Mouse (Mus musculus): ENCODE measurements around the gene Qsox1. TPM values are rescaled to one million over a fixed set of nuclear protein-coding genes. Genes with fewer than 3 reads are reported as not detected.
A peak's percentile ranks its signal among the peaks of the same experiment; 100 is the strongest.

Gene Qsox1
- polyA plus RNA-seq, 1 experiment: 26.7 TPM

DNA sequence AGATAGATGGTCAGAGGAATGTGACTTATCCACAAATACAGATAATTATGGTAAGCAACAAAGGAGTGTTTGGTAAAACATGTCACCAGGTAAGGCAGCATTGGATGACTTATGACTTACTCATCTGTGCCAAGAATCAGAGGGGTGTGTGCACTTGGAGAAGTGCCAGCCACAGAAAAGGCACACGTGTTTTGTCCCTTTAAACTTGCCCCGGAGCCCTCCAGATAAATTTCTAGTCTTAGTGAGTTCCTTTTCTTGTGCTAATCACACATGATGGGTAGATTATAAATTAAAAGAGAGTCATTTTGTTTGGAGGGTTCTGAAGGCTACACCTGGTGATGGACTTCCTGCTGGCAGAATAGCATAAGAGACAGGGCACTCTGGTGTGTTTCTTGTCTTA, 3.5 kb upstream of the Qsox1 start:
- Histone ChIP-seq H3K27me3 (ENCODE audit: control insufficient read depth, insufficient read depth, low read length) (no peaks in the 10 kb centered on the region), H3K27ac (ENCODE audit: insufficient read depth, low read length) (no peak overlapping the region), H3K4me3 (ENCODE audit: extremely low read depth, insufficient read depth, insufficient read length) (no peak overlapping the region), H3K4me1 (ENCODE audit: control insufficient read depth, insufficient read depth, insufficient read length) (peaks cover 3% of the 10 kb centered on the region), H3K36me3 (ENCODE audit: control insufficient read depth, insufficient read depth, low read length) (no peaks in the 10 kb centered on the region)
- TF ChIP-seq POLR2A (IDR thresholded peaks at IDR 0.05; ENCODE audit: low read depth, low read length) (no peak), CTCF (IDR thresholded peaks at IDR 0.05; ENCODE audit: extremely low read depth, insufficient read depth, insufficient read length, insufficient replicate concordance) (no peak)
- WGBS: 73% methylated on average over 2 of the region's 2 CpGs
- no peak for DNase-seq (ENCODE audit: low read depth in 1 of 2, low spot score in 2 of 2)

DNA sequence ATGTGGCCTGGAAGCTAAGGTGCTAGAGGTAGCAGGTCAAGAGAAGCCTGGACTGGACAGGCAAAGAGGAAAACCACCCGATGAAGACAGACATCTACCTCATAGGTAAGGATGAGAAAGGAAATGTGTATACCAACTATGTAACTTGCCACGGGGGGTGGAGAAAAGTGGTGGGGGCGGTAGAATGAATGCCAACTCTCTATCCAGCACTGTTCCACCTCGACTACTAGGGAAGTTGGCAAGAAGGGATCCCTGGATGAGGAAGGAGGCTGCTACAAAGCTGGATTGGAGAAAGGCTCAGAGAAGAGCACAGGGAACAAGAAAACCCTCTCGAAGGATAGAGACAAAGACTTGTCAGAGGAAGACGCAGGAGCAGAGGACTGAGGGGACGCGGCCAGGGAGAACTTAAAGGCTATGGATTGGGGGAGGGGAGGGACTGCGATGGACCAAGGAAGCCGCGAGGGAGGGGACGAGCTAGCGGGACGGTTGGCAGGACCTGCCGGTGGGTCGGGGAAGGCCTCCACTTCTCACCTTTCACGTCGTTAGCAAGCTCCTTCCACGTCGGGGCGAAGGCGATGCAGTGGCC, 601 bp downstream of the Qsox1 start:
- WGBS: 3% methylated on average over 22 of the region's 22 CpGs
- Histone ChIP-seq H3K27me3 (ENCODE audit: control insufficient read depth, insufficient read depth, low read length) (no peaks in the 10 kb centered on the region), H3K27ac (ENCODE audit: insufficient read depth, low read length) (no peak overlapping the region), H3K4me1 (ENCODE audit: control insufficient read depth, insufficient read depth, insufficient read length) (peaks cover 3% of the 10 kb centered on the region), H3K4me3 (ENCODE audit: extremely low read depth, insufficient read depth, insufficient read length) (peak overlapping the region; percentile 71), H3K36me3 (ENCODE audit: control insufficient read depth, insufficient read depth, low read length) (no peaks in the 10 kb centered on the region)
- no peak for TF ChIP-seq CTCF (IDR thresholded peaks at IDR 0.05; ENCODE audit: extremely low read depth, insufficient read depth, insufficient read length, insufficient replicate concordance)
- TF ChIP-seq POLR2A (IDR thresholded peaks at IDR 0.05; ENCODE audit: low read depth, low read length): no peak
- DNase-seq (ENCODE audit: low read depth in 1 of 2, low spot score in 2 of 2): peak in 1 of 2 experiments; percentile 2

- no peaks in the 10 kb centered on the region for H3K36me3 ChIP-seq (ENCODE audit: control insufficient read depth, insufficient read depth, low read length)
- H3K4me3 ChIP-seq (ENCODE audit: extremely low read depth, insufficient read depth, insufficient read length): no peak overlapping the region
- 80% methylated on average over 7 of the region's 7 CpGs for WGBS
- TF ChIP-seq CTCF (IDR thresholded peaks at IDR 0.05; ENCODE audit: extremely low read depth, insufficient read depth, insufficient read length, insufficient replicate concordance) (no peak), POLR2A (IDR thresholded peaks at IDR 0.05; ENCODE audit: low read depth, low read length) (no peak)
- peaks cover 3% of the 10 kb centered on the region for H3K4me1 ChIP-seq (ENCODE audit: control insufficient read depth, insufficient read depth, insufficient read length)
- H3K27ac ChIP-seq (ENCODE audit: insufficient read depth, low read length): no peak overlapping the region
- no peak for DNase-seq (ENCODE audit: low read depth in 1 of 2, low spot score in 2 of 2)
- H3K27me3 ChIP-seq (ENCODE audit: control insufficient read depth, insufficient read depth, low read length): no peaks in the 10 kb centered on the region
These were observed 2.1 kb downstream of the Qsox1 start for GRCm38 (mm10) chr1:155810616-155811015.

- TF ChIP-seq CTCF (IDR thresholded peaks at IDR 0.05; ENCODE audit: extremely low read depth, insufficient read depth, insufficient read length, insufficient replicate concordance) (no peak), POLR2A (IDR thresholded peaks at IDR 0.05; ENCODE audit: low read depth, low read length) (no peak)
- DNase-seq (ENCODE audit: low read depth in 1 of 2, low spot score in 2 of 2): no peak
- H3K4me1 ChIP-seq (ENCODE audit: control insufficient read depth, insufficient read depth, insufficient read length): peaks cover 3% of the 10 kb centered on the region
- no peak overlapping the region for H3K4me3 ChIP-seq (ENCODE audit: extremely low read depth, insufficient read depth, insufficient read length)
- H3K36me3 ChIP-seq (ENCODE audit: control insufficient read depth, insufficient read depth, low read length): no peaks in the 10 kb centered on the region
- H3K27ac ChIP-seq (ENCODE audit: insufficient read depth, low read length): no peak overlapping the region
- WGBS: 56% methylated on average over 10 of the region's 10 CpGs
- H3K27me3 ChIP-seq (ENCODE audit: control insufficient read depth, insufficient read depth, low read length): no peaks in the 10 kb centered on the region
These were observed 2.8 kb downstream of the Qsox1 start for GRCm38 (mm10) chr1:155809706-155810442.

DNA sequence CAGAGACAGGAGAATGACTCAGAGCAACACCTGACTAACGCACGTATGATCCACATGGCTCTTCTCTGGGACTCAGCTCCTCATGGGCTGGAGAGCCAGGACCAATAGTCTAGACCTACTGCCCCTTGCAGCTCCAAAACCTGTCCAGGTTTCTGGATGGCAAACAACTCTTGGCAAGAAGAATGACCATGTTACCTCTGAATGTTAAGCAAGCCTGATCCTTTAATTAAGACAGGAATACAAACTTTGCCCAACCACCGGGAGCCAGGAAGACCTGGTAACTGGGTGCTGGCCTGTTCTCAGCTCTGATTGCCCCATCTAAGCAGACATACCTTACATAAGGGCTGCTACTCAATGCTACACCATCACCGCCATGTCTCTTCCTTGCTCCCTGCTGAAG, 4.4 kb downstream of the Qsox1 start:
- Histone ChIP-seq H3K4me1 (ENCODE audit: control insufficient read depth, insufficient read depth, insufficient read length) (peaks cover 3% of the 10 kb centered on the region), H3K27ac (ENCODE audit: insufficient read depth, low read length) (no peak overlapping the region), H3K36me3 (ENCODE audit: control insufficient read depth, insufficient read depth, low read length) (no peaks in the 10 kb centered on the region; the same call in 1 of the 2 replicates), H3K4me3 (ENCODE audit: extremely low read depth, insufficient read depth, insufficient read length) (no peak overlapping the region), H3K27me3 (ENCODE audit: control insufficient read depth, insufficient read depth, low read length) (no peaks in the 10 kb centered on the region)
- TF ChIP-seq POLR2A (IDR thresholded peaks at IDR 0.05; ENCODE audit: low read depth, low read length): no peak
- no peak for TF ChIP-seq CTCF (IDR thresholded peaks at IDR 0.05; ENCODE audit: extremely low read depth, insufficient read depth, insufficient read length, insufficient replicate concordance)
- DNase-seq (ENCODE audit: low read depth in 1 of 2, low spot score in 2 of 2): no peak
- WGBS: 94% methylated on average over 4 of the region's 4 CpGs

GRCm38 (mm10) chr1:155805607-155806006, 7.1 kb downstream of the Qsox1 start:
- no peak for DNase-seq (ENCODE audit: low read depth in 1 of 2, low spot score in 2 of 2)
- Histone ChIP-seq H3K27ac (ENCODE audit: insufficient read depth, low read length) (no peak overlapping the region), H3K4me3 (ENCODE audit: extremely low read depth, insufficient read depth, insufficient read length) (no peak overlapping the region), H3K27me3 (ENCODE audit: control insufficient read depth, insufficient read depth, low read length) (no peaks in the 10 kb centered on the region), H3K36me3 (ENCODE audit: control insufficient read depth, insufficient read depth, low read length) (peaks cover 1% of the 10 kb centered on the region; the same call in 1 of the 2 replicates), H3K4me1 (ENCODE audit: control insufficient read depth, insufficient read depth, insufficient read length) (no peaks in the 10 kb centered on the region)
- WGBS: 87% methylated on average over 9 of the region's 9 CpGs
- no peak for TF ChIP-seq CTCF (IDR thresholded peaks at IDR 0.05; ENCODE audit: extremely low read depth, insufficient read depth, insufficient read length, insufficient replicate concordance)
- no peak for TF ChIP-seq POLR2A (IDR thresholded peaks at IDR 0.05; ENCODE audit: low read depth, low read length)
